Mouse (Mus musculus) heart, embryonic 11.5 days (tissue): ENCODE data around the gene Fbxl17. TPM values are rescaled to one million over a fixed set of nuclear protein-coding genes. Genes with fewer than 3 reads are reported as not detected.

ENCODE experiments used
- ATAC-seq: fragments of 200-750 bp; cut with Nextera tagmentation; replicated peaks from 2 replicates; pipeline ENCODE4 v1.8.0; 2017; ENCODE audit warnings: moderate library complexity; ENCODE audit not compliant: insufficient number of reproducible peaks, low FRiP score, low TSS enrichment
- H3K27ac ChIP-seq: fragments of 300-500 bp; sonication (generic); 2 replicates; pipeline ENCODE4 v1.5.1; 2014; ENCODE audit warnings: mild to moderate bottlenecking, low read depth, low read length
- H3K27me3 ChIP-seq: fragments of 300-500 bp; sonication (generic); 2 replicates; pipeline ENCODE4 v1.6.1; 2014; ENCODE audit warnings: mild to moderate bottlenecking, low read length, mixed read lengths; ENCODE audit not compliant: control insufficient read depth, insufficient read depth
- H3K36me3 ChIP-seq: fragments of 300-500 bp; sonication (generic); 2 replicates; pipeline ENCODE4 v1.6.1; 2014; ENCODE audit warnings: mild to moderate bottlenecking, low read length, moderate library complexity, mixed read lengths; ENCODE audit not compliant: control insufficient read depth, insufficient read depth
- H3K4me1 ChIP-seq: fragments of 300-500 bp; sonication (generic); 2 replicates; pipeline ENCODE4 v1.6.1; 2014; ENCODE audit warnings: low read length; ENCODE audit not compliant: control insufficient read depth, insufficient read depth
- H3K4me2 ChIP-seq: fragments of 300-500 bp; sonication (generic); 2 replicates; pipeline ENCODE4 v1.6.1; 2014; ENCODE audit warnings: mild to moderate bottlenecking, moderate library complexity
- H3K4me3 ChIP-seq: fragments of 300-500 bp; sonication (generic); 2 replicates; pipeline ENCODE4 v1.5.1; 2014; ENCODE audit warnings: low read depth, low read length
- H3K9ac ChIP-seq: fragments of 300-500 bp; sonication (generic); 2 replicates; pipeline ENCODE4 v1.6.1; 2014; ENCODE audit warnings: mild to moderate bottlenecking, low read depth, low read length, moderate library complexity
- H3K9me3 ChIP-seq: fragments of 300-500 bp; sonication (generic); replicated peaks from 2 replicates; pipeline ENCODE4 v1.6.1; 2016; ENCODE audit warnings: low read length; ENCODE audit not compliant: control insufficient read depth
- WGBS: fragments of 180-500 bp; shearing (Covaris S2); extraction: QIAGEN DNeasy Blood & Tissue Kit; methylation state at CpG from one replicate; pipeline ENCODE4 v1.1.7; 2014; ENCODE audit not compliant: insufficient replicate concordance; 5-methylcytosine and 5-hydroxymethylcytosine counted together
- polyA plus RNA-seq: library from polyadenylated mRNA; unstranded; fragments of >200 nt; fragmentation: Nextera tagmentation; extraction: Ambion mirVana; gene quantifications from 2 replicates; pipeline ENCODE4 v1.2.1, GENCODE M21; 2014

Gene Fbxl17
- polyA plus RNA-seq, 1 experiment from 2014 or later: 6.4 TPM

DNA sequence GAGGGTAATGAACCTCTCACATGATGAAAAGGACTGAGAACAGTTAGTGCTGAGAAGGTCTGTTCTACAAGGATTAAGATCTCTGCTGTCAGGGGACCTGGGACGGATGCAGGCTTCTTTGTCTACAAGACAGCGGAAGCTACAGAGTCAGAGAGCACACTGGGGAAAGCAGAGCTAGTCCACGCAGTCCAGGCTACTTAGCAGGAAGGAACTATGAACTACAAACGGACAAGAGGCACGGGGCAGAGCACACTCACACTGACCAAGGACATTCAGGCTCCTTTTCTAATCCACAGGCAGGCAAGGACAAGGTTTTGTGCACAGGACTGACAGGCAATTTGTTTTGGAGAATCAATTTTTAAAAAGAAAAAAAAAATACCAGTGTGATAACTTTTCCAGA lies 437.0 kb downstream of the Fbxl17 start:
- H3K9me3 ChIP-seq: no peaks in the 10 kb centered on the region
- H3K4me2 ChIP-seq: no peak overlapping the region
- no peak for ATAC-seq
- H3K36me3 ChIP-seq: no peaks in the 10 kb centered on the region
- no peaks in the 10 kb centered on the region for H3K27me3 ChIP-seq
- 52% methylated on average over 5 of the region's 5 CpGs for WGBS
- no peak overlapping the region for H3K9ac ChIP-seq
- no peak overlapping the region for H3K27ac ChIP-seq
- no peaks in the 10 kb centered on the region for H3K4me1 ChIP-seq
- H3K4me3 ChIP-seq: no peak overlapping the region

DNA sequence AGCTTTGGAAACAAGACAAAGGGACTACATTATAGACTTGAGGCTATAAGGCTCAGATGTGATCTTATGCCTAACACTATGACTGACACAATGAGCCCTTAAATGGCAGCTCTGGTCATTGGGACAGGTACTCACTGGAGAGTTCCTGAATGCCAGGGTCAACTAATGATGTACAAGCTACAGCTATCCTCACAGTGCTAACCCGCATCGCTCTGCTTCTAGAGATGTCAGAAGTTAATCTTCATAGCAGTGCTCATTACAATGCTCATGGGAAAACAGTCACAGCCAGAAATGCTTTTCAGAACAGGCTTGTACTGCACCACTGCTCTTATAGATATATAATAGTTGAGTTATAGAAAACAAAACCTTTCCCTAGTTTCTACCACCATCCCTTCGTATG lies 438.0 kb downstream of the Fbxl17 start:
- Histone ChIP-seq H3K4me3 (no peak overlapping the region), H3K27me3 (no peaks in the 10 kb centered on the region), H3K27ac (no peak overlapping the region), H3K9me3 (no peaks in the 10 kb centered on the region), H3K9ac (no peak overlapping the region), H3K4me1 (no peaks in the 10 kb centered on the region), H3K36me3 (no peaks in the 10 kb centered on the region), H3K4me2 (no peak overlapping the region)
- no peak for ATAC-seq
- WGBS: 84% methylated on average over 3 of the region's 3 CpGs

- H3K36me3 ChIP-seq: no peaks in the 10 kb centered on the region
- no peak overlapping the region for H3K27ac ChIP-seq
- WGBS: 68% methylated on average over 3 of the region's 3 CpGs
- H3K4me3 ChIP-seq: no peak overlapping the region
- H3K9me3 ChIP-seq: no peaks in the 10 kb centered on the region
- H3K9ac ChIP-seq: no peak overlapping the region
- ATAC-seq: no peak
- H3K4me2 ChIP-seq: no peak overlapping the region
- H3K27me3 ChIP-seq: no peaks in the 10 kb centered on the region
- no peaks in the 10 kb centered on the region for H3K4me1 ChIP-seq
These were observed 439.0 kb downstream of the Fbxl17 start for GRCm38 (mm10) chr17:63060814-63061213.

GRCm38 (mm10) chr17:63057740-63058388 lies 442.0 kb downstream of the Fbxl17 start:
- no peaks in the 10 kb centered on the region for H3K9me3 ChIP-seq
- no peak overlapping the region for H3K4me3 ChIP-seq
- 88% methylated on average over 15 of the region's 15 CpGs for WGBS
- no peak overlapping the region for H3K4me2 ChIP-seq
- no peak overlapping the region for H3K27ac ChIP-seq
- ATAC-seq: no peak
- H3K27me3 ChIP-seq: no peaks in the 10 kb centered on the region
- no peaks in the 10 kb centered on the region for H3K4me1 ChIP-seq
- H3K9ac ChIP-seq: no peak overlapping the region
- no peaks in the 10 kb centered on the region for H3K36me3 ChIP-seq

- Histone ChIP-seq H3K27me3 (no peaks in the 10 kb centered on the region), H3K4me2 (no peak overlapping the region), H3K4me3 (no peak overlapping the region), H3K9ac (no peak overlapping the region), H3K4me1 (no peaks in the 10 kb centered on the region), H3K36me3 (no peaks in the 10 kb centered on the region), H3K27ac (no peak overlapping the region), H3K9me3 (no peaks in the 10 kb centered on the region)
- no peak for ATAC-seq
- 78% methylated on average over 3 of the region's 3 CpGs for WGBS
These were observed 442.8 kb downstream of the Fbxl17 start for GRCm38 (mm10) chr17:63056976-63057375.

GRCm38 (mm10) chr17:63053311-63053710 lies 446.5 kb downstream of the Fbxl17 start:
- Histone ChIP-seq H3K4me2 (no peak overlapping the region), H3K4me1 (no peaks in the 10 kb centered on the region), H3K4me3 (no peak overlapping the region), H3K27ac (no peak overlapping the region), H3K9ac (no peak overlapping the region), H3K9me3 (no peaks in the 10 kb centered on the region), H3K27me3 (no peaks in the 10 kb centered on the region), H3K36me3 (no peaks in the 10 kb centered on the region)
- 72% methylated on average over 3 of the region's 3 CpGs for WGBS
- no peak for ATAC-seq

GRCm38 (mm10) chr17:63046401-63046800 lies 453.4 kb downstream of the Fbxl17 start:
- no peaks in the 10 kb centered on the region for H3K9me3 ChIP-seq
- H3K27ac ChIP-seq: no peak overlapping the region
- H3K9ac ChIP-seq: no peak overlapping the region
- H3K36me3 ChIP-seq: no peaks in the 10 kb centered on the region
- no peak for ATAC-seq
- H3K4me1 ChIP-seq: no peaks in the 10 kb centered on the region
- H3K4me2 ChIP-seq: no peak overlapping the region
- H3K4me3 ChIP-seq: no peak overlapping the region
- WGBS: 57% methylated on average over 3 of the region's 3 CpGs
- H3K27me3 ChIP-seq: no peaks in the 10 kb centered on the region

DNA sequence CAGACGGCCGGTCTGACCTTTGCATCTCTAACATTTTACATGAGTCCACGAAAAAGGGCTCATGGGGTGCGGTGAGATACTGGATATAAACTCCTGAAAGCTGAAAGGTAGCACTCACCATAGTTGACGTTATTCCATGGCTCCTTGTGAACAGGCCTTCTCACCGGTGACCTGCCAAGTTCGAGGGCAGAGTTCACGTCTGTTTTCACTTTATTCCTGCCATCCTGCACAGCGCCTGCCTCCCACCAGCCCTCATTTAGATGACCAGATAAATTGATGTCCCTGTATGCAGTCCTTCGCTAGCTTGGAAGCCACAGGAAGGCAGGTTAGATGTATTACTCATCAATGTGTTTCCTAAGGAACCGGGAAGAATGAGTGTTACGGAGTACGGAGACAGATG lies 454.5 kb downstream of the Fbxl17 start:
- H3K9ac ChIP-seq: no peak overlapping the region
- H3K4me3 ChIP-seq: no peak overlapping the region
- no peaks in the 10 kb centered on the region for H3K4me1 ChIP-seq
- H3K4me2 ChIP-seq: no peak overlapping the region
- H3K27me3 ChIP-seq: no peaks in the 10 kb centered on the region
- H3K9me3 ChIP-seq: no peaks in the 10 kb centered on the region
- WGBS: 80% methylated on average over 13 of the region's 13 CpGs
- ATAC-seq: no peak
- no peaks in the 10 kb centered on the region for H3K36me3 ChIP-seq
- H3K27ac ChIP-seq: no peak overlapping the region

GRCm38 (mm10) chr17:63043046-63043675 lies 456.7 kb downstream of the Fbxl17 start:
- Histone ChIP-seq H3K4me1 (no peaks in the 10 kb centered on the region), H3K4me2 (no peak overlapping the region), H3K36me3 (no peaks in the 10 kb centered on the region), H3K27me3 (no peaks in the 10 kb centered on the region), H3K4me3 (no peak overlapping the region), H3K9ac (no peak overlapping the region), H3K27ac (no peak overlapping the region), H3K9me3 (peaks cover 3% of the 10 kb centered on the region; the same call in 1 of the 2 replicates)
- WGBS: 64% methylated on average over 9 of the region's 9 CpGs
- no peak for ATAC-seq
